22 mouse cellular contexts compared by ENCODE assay signal in the genomic region with DNA sequence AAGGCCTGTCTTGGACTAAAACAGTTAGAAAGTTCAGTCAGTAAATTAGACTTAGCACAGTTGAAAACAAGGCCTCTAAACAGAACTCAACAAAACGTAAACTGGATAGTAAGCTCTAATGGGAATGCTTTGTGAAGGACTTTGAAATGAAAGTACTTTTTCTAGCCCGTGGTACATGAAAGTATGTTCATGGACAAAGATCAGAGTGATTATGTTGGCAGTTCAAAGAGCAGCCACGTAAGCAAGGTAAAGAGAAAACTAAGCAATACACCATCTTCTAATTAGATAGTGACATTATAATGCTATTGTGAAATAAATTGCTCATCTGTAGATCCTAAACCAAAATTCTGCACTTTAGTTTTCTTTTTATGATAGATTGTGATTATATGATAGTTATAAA. TPM values are rescaled to one million over a fixed set of nuclear protein-coding genes. Genes with fewer than 3 reads are reported as not detected.
DNase-seq lines count a peak whose midpoint lies in the region; ATAC-seq and TF ChIP-seq lines count a peak whose summit lies in the region.
"Had no signal": no experiment of that assay in that cellular context is flagged by ENCODE, and none has a peak within 500 bp of the region (broad histone marks: within the 10 kb centered on the region; RNA-seq: fewer than 3 reads in every experiment).

No protein-coding gene starts in this region.

- H3K9me3 ChIP-seq in intestine, postnatal 0 days (ENCODE audit: control insufficient read depth), result no peaks in the 10 kb centered on the region
- H3K9me3 ChIP-seq: embryonic facial prominence, embryonic 13.5 days; embryonic facial prominence, embryonic 15.5 days; forebrain, embryonic 10.5 days; forebrain, embryonic 12.5 days had no signal

- H3K27ac ChIP-seq in liver, adult 2 months (replicated peaks; ENCODE audit: insufficient read depth, low read depth, low read length), result no peak overlapping the region
- no peak overlapping the region for H3K27ac ChIP-seq in intestine, postnatal 0 days (ENCODE audit: low read depth, low read length)
- H3K27ac ChIP-seq in small intestine, adult 2 months (ENCODE audit: insufficient read depth, low read depth, low read length), result peak overlapping the region; percentile 75
- H3K27ac ChIP-seq in kidney, adult 2 months (ENCODE audit: insufficient read depth, low read depth, low read length), result no peak overlapping the region
- H3K27ac ChIP-seq: embryonic facial prominence, embryonic 13.5 days; embryonic facial prominence, embryonic 15.5 days; forebrain, embryonic 10.5 days; forebrain, embryonic 12.5 days had no signal

- H3K4me2 ChIP-seq in intestine, postnatal 0 days (replicated peaks; ENCODE audit: low read depth), result no peak overlapping the region
- H3K4me2 ChIP-seq: embryonic facial prominence, embryonic 13.5 days; embryonic facial prominence, embryonic 15.5 days; forebrain, embryonic 12.5 days had no signal

- TF ChIP-seq CTCF in liver, adult 2 months (IDR thresholded peaks at IDR 0.05; ENCODE audit: low read depth, low read length), result no peak
- TF ChIP-seq CTCF in intestine, postnatal 0 days (IDR thresholded peaks at IDR 0.05; ENCODE audit: low read depth), result no peak
- TF ChIP-seq CTCF in small intestine, adult 2 months (IDR thresholded peaks at IDR 0.05; ENCODE audit: extremely low read depth, insufficient read length, insufficient replicate concordance, low read depth, low read length), result no peak
- TF ChIP-seq CTCF in kidney, adult 2 months (conservative IDR thresholded peaks at IDR 0.05; ENCODE audit: insufficient read depth, insufficient read length, low read depth, low read length), result no peak

- no peak overlapping the region for H3K4me3 ChIP-seq in liver, adult 2 months (ENCODE audit: insufficient read depth, low read depth, low read length)
- H3K4me3 ChIP-seq in intestine, postnatal 0 days (ENCODE audit: low read depth, low read length), result no peak overlapping the region
- no peak overlapping the region for H3K4me3 ChIP-seq in small intestine, adult 2 months (ENCODE audit: low read depth, low read length)
- H3K4me3 ChIP-seq in kidney, adult 2 months (ENCODE audit: insufficient read depth, low read depth, low read length), result no peak overlapping the region
- H3K4me3 ChIP-seq: embryonic facial prominence, embryonic 13.5 days; embryonic facial prominence, embryonic 15.5 days; erythroblast, embryonic 14.5 days; forebrain, embryonic 10.5 days; forebrain, embryonic 12.5 days had no signal

- no peaks in the 10 kb centered on the region; the same call in 1 of the 2 replicates for H3K4me1 ChIP-seq in liver, adult 2 months (ENCODE audit: control insufficient read depth, insufficient read depth, low read length)
- H3K4me1 ChIP-seq in intestine, postnatal 0 days (replicated peaks; ENCODE audit: control insufficient read depth, insufficient read depth, low read length), result no peaks in the 10 kb centered on the region
- H3K4me1 ChIP-seq in small intestine, adult 2 months (ENCODE audit: control insufficient read depth, insufficient read depth, insufficient read length, low read length), result no peaks in the 10 kb centered on the region
- no peaks in the 10 kb centered on the region for H3K4me1 ChIP-seq in kidney, adult 2 months (ENCODE audit: control insufficient read depth, insufficient read depth, low read length)
- H3K4me1 ChIP-seq: embryonic facial prominence, embryonic 13.5 days; embryonic facial prominence, embryonic 15.5 days; forebrain, embryonic 10.5 days; forebrain, embryonic 12.5 days had no signal

- TF ChIP-seq POLR2A in liver, adult 2 months (IDR thresholded peaks at IDR 0.05; ENCODE audit: extremely low read depth, insufficient read depth, low read length), result no peak
- TF ChIP-seq POLR2A in small intestine, adult 2 months (IDR thresholded peaks at IDR 0.05; ENCODE audit: low read depth, low read length), result no peak
- no peak for TF ChIP-seq POLR2A in kidney, adult 2 months (IDR thresholded peaks at IDR 0.05; ENCODE audit: low read depth, low read length)

- ATAC-seq in intestine, postnatal 0 days, result peak; percentile 68
- ATAC-seq: forebrain, embryonic 14.5 days; forebrain, embryonic 16.5 days had no signal

- peak; percentile 58 for DNase-seq in liver, adult 2 months (ENCODE audit: extremely low read depth, low read depth, low spot score)
- no peak for DNase-seq in liver
- no peak for DNase-seq in kidney, adult 2 months
- DNase-seq: adrenal gland, adult 2 months; adrenal gland, postnatal 10 days; adrenal gland, postnatal 25 days; cerebellum, adult 11 months; cerebellum, adult 18-20 months; cerebellum, adult 8-10 months; cerebellum, adult 9-11 months; cerebellum, postnatal 14 days; cerebellum, postnatal 36 days; embryo, embryonic 11 days had no signal

- peaks cover 11% of the 10 kb centered on the region for H3K36me3 ChIP-seq in liver, adult 2 months (ENCODE audit: control insufficient read depth, insufficient read depth, low read length)
- H3K36me3 ChIP-seq in intestine, postnatal 0 days (ENCODE audit: control insufficient read depth, insufficient read depth), result no peaks in the 10 kb centered on the region
- H3K36me3 ChIP-seq in small intestine, adult 2 months (ENCODE audit: control insufficient read depth, insufficient read depth, low read length), result peaks cover 8% of the 10 kb centered on the region; the same call in 1 of the 2 replicates
- no peaks in the 10 kb centered on the region; the same call in 1 of the 2 replicates for H3K36me3 ChIP-seq in kidney, adult 2 months (ENCODE audit: control insufficient read depth, insufficient read depth, low read length)
- H3K36me3 ChIP-seq: embryonic facial prominence, embryonic 13.5 days; embryonic facial prominence, embryonic 15.5 days; forebrain, embryonic 10.5 days; forebrain, embryonic 12.5 days had no signal

- 35% methylated on average over 3 of the region's 3 CpGs for WGBS in liver, adult 2 months
- 48% methylated on average over 3 of the region's 3 CpGs for WGBS in intestine, postnatal 0 days
- 38% methylated on average over 3 of the region's 3 CpGs for WGBS in small intestine, adult 2 months
- 73% methylated on average over 3 of the region's 3 CpGs for WGBS in kidney, adult 2 months

- H3K27me3 ChIP-seq in liver, adult 2 months (ENCODE audit: control insufficient read depth, insufficient read depth, low read length), result no peaks in the 10 kb centered on the region
- H3K27me3 ChIP-seq in intestine, postnatal 0 days (replicated peaks; ENCODE audit: control insufficient read depth, insufficient read depth, low read length), result no peaks in the 10 kb centered on the region
- no peaks in the 10 kb centered on the region for H3K27me3 ChIP-seq in small intestine, adult 2 months (ENCODE audit: control insufficient read depth, insufficient read depth, low read length)
- no peaks in the 10 kb centered on the region for H3K27me3 ChIP-seq in kidney, adult 2 months (replicated peaks; ENCODE audit: control insufficient read depth, insufficient read depth, low read length)
- H3K27me3 ChIP-seq: embryonic facial prominence, embryonic 13.5 days; embryonic facial prominence, embryonic 15.5 days; forebrain, embryonic 12.5 days had no signal

- H3K9ac ChIP-seq in liver, adult 2 months (ENCODE audit: low read depth, low read length), result no peak overlapping the region
- no peak overlapping the region for H3K9ac ChIP-seq in intestine, postnatal 0 days (ENCODE audit: low read depth, low read length)
- H3K9ac ChIP-seq: embryonic facial prominence, embryonic 13.5 days; embryonic facial prominence, embryonic 15.5 days; forebrain, embryonic 12.5 days had no signal

- H3K79me2 ChIP-seq in liver, adult 2 months (ENCODE audit: control insufficient read depth, insufficient read depth, low read length), result no peaks in the 10 kb centered on the region

RNA-seq across cellular contexts. Expression of a gene that starts 32.8 kb away (rescaled TPM):
- total RNA-seq in liver, adult 2 months (2014; rRNA removed), result 76.4 and 80.6 TPM in 2 replicates
- 9.2 and 9.5 TPM in 2 replicates for polyA plus RNA-seq in liver, adult 2 months (2012; rRNA removed)
- polyA plus RNA-seq in intestine, postnatal 0 days (2015; fragmentation: Nextera tagmentation; extraction: Ambion mirVana), result 78.9 and 83.3 TPM in 2 replicates
- polyA plus RNA-seq in small intestine, adult 2 months (2012; rRNA removed), result 1.8 and 11.9 TPM in 2 replicates
- polyA plus RNA-seq in kidney, adult 2 months (2012; rRNA removed), result 53.7 and 64.0 TPM in 2 replicates
- polyA plus RNA-seq: erythroblast, embryonic 14.5 days had no signal
